Mouse (Mus musculus): ENCODE results near the gene Dock2.

GRCm38 (mm10) chr11:34516971-34517370 is 266.7 kb downstream of the Dock2 start:
- no peak for TF ChIP-seq CTCF (IDR thresholded peaks at IDR 0.05; ENCODE audit: insufficient read depth, low read length)
- no peak for TF ChIP-seq POLR2A (IDR thresholded peaks at IDR 0.05; ENCODE audit: borderline replicate concordance, extremely low read depth, low read depth, low read length)

Measured in lung, adult 2 months (tissue).